Mouse (Mus musculus): ENCODE measurements around the gene Mfsd8.
"Not testable (repeated sequence)": the region's sequence is repeated elsewhere in the genome, so short reads cannot be mapped to it uniquely, and the experiment has no call there.

The Mfsd8 gene

GRCm38 (mm10) chr3:40846473-40846956 lies at the start of gene Mfsd8:
TSS of gene Mfsd8 (minus strand) at chr3:40846886.
- peak; percentile 99 for DNase-seq (ENCODE audit: low read depth, low spot score)

DNA sequence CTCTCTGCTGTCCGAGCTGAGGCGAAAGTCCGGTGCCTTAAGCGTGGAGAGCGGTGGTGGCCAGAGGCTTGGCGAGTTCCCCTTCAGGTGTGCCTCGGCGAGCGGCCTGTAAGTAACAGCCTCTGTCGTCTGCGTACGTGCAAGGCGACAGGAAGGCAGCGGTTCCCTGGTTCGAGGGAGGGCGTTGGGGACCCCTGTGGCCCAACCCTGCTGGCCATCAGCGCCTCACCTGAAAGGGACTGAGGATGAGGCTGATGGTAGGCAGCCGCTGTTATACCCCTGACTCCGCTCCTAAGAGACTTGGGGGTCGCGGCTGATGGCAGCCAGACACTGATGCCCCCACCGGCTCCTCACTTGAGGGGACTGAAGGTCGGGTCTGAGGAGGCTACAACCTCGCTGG lies 47.6 kb upstream of the Mfsd8 start:
- DNase-seq (ENCODE audit: low read depth, low spot score) = peak; percentile 14

GRCm38 (mm10) chr3:40893816-40894258 lies 47.2 kb upstream of the Mfsd8 start:
- peak; percentile 100 for DNase-seq (ENCODE audit: low read depth, low spot score)

DNA sequence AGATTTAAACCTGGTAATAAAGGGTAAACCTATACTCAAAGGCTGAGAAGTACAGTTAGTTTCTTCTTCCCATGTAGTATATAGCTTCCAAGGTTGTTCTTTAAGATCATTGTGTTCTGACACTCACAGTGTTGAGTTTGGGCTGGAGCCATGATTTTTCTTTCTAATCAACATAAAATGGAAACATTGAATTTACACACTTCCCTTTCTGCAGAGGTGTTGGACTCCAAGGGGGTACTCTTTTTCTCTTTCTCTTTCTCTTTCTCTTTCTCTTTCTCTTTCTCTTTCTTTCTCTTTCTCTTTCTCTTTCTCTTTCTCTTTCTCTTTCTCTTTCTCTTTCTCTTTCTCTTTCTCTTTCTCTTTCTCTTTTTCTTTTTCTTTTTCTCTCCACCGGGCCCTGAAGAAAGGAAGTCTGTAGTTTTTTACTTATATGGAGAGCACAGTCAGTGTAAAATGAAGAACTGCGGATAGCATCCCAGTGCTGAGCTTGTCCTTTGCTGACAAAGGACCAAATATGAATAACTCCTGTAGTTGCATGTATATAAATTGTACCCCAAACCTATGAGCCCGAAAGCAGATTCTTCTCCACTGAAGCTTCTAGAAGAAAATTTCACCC lies 6.5 kb upstream of the Mfsd8 start:
- DNase-seq (ENCODE audit: low read depth, low spot score) = not testable (repeated sequence)

DNA sequence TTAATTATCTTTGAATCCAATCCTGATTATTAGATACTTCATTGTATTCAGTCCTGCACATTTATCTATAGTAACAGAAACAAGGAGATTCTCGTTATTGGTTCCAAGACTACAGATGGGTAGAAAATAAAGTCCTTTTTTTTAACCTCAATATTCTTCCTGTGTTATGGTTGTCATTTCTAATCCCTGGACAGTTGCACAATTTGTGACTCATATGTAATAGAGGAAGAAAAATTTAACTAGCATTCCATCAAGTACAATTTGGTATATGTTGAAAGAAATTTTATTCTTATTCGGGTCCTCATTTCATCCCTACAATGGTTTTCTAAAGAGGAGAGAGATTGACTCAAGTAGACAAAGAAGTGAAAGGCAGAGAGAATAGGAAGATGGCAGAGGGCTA lies 1.2 kb upstream of the Mfsd8 start:
- DNase-seq (ENCODE audit: low read depth, low spot score) = not testable (repeated sequence)

DNA sequence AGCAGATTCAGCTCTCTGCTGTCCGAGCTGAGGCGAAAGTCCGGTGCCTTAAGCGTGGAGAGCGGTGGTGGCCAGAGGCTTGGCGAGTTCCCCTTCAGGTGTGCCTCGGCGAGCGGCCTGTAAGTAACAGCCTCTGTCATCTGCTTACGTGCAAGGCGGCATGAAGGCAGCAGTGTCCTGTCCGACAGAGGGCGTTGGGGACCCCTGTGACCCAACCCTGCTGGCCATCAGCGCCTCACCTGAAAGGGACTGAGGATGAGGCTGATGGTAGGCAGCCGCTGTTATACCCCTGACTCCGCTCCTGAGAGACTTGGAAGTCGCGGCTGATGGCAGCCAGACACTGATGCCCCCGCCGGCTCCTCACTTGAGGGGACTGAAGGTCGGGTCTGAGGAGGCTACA lies 332 bp upstream of the Mfsd8 start:
- DNase-seq (ENCODE audit: low read depth, low spot score) = peak; percentile 48

DNA sequence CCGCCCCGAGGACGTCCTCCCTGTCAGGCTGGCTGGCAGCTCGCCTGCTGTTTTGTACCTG lies 101 bp upstream of the Mfsd8 start, which contains the start of gene Abhd18:
Abhd18 (plus strand) TSS at position 14 of the 61 bp plus-strand sequence.
- DNase-seq (ENCODE audit: low read depth, low spot score) = not testable (repeated sequence)

- not testable (repeated sequence) for DNase-seq (ENCODE audit: low read depth, low spot score)
Observed at GRCm38 (mm10) chr3:40845521-40845920, 1.2 kb downstream of the Mfsd8 start.

DNA sequence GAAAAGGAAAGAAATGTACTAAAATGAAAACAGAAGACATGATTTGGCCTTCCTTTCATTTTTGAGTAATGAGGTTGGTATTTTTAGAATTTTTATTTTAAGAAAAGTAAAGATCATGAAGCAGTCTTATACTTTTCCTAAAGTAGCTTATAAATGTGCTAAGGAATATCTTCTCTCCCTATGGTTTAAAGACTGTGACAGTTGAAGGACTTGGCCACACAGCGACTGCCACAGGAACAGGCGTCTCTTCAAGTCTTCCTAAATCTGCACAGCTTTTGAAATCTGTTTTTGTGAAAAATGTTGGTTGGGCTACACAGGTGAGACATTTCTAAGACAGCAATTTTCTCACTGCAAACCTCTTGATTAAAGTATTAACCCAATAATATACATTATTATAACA lies 33.4 kb downstream of the Mfsd8 start:
- no peak for DNase-seq (ENCODE audit: low read depth, low spot score)

DNA sequence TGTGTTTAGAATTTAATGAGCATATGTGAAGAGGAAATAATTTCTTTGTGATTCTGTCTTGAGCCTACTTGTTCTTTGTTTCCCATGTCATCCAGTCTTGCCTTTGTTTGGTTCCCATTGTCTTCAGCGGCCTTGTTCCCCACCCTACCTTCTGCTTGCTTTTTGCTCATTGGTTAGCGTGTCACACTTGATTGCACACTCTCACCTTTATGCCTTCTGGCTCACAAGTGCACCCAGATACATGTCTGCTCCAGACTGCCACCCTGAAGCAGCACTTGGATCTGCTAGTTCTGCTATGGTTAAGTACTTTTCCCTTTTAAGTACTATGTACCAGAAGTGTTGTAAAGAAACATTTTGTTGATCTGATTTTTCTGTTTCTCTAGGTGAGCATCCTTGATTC lies 36.8 kb downstream of the Mfsd8 start:
- DNase-seq (ENCODE audit: low read depth, low spot score) = no peak

DNA sequence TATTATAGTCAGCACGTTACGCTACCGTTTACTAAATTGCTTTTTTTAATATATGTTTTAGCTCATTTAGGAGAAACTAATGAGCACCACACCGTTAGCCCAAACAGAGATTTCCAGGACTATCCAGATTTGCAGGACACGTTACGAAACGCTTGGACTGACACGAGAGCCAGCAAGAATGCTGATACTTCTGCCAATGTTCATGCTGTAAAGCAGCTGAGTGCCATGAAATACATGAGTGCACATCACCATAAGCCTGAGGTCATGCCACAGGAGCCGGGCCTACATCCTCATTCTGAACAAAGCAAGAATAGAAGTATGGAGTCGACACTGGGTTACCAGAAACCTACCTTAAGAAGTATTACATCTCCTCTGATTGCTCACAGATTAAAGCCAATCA lies 38.0 kb downstream of the Mfsd8 start:
- no peak for DNase-seq (ENCODE audit: low read depth, low spot score)

GRCm38 (mm10) chr3:40806871-40807270 lies 39.8 kb downstream of the Mfsd8 start:
- DNase-seq (ENCODE audit: low read depth, low spot score) = no peak

GRCm38 (mm10) chr3:40800373-40800823 lies 46.3 kb downstream of the Mfsd8 start:
- peak; percentile 2 for DNase-seq (ENCODE audit: low read depth, low spot score)

DNA sequence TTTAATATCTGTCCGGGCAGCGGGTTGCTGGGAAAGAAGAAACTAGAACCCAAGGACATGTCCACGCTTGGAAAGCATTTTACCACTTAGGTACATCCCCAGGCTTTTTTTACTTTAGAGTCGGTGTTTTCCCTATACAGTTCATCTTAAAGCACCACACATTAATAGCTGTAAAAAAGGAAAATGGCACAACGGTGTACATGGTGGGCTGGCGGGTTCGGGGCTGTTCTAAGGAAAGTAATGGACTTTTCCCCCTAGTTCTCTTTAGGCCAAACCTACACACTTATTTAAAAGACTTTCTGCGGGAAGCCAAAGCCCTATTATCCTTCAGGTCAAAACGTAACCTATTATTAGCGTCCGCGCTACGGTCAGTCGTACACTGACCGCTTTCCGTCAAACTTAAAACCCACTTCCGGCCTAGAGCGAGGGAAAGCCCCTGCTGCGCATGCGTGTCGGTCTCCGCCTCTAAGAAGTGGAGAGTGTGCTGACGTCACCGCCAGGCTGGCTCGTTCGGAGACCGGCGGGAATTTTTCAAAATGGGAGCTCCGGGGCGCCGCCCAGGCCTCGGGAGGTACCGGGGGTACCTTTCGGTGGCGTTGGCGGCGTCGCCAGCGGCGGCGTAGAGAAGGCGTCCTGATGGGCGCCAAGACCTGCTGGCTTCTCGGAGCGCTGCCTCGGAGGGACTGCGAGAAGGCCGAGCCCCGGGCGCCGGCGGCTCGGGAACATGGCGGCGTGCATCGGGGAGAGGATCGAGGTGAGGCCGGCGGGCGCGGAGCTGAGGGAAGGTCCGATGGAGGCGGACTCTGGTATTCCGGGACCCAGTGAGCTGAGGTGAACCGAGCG lies 46.9 kb downstream of the Mfsd8 start, which contains the start of gene Plk4:
Plk4 (plus strand) TSS at position 490 of the 843 bp plus-strand sequence.
- DNase-seq (ENCODE audit: low read depth, low spot score) = peak; percentile 97

GRCm38 (mm10) chr3:40798500-40798899 lies 48.2 kb downstream of the Mfsd8 start:
- peak; percentile 11 for DNase-seq (ENCODE audit: low read depth, low spot score)

GRCm38 (mm10) chr3:40798054-40798453 lies 48.6 kb downstream of the Mfsd8 start:
- no peak for DNase-seq (ENCODE audit: low read depth, low spot score)

GRCm38 (mm10) chr3:40793783-40794182 lies 52.9 kb downstream of the Mfsd8 start:
- no peak for DNase-seq (ENCODE audit: low read depth, low spot score)
